Mouse (Mus musculus) cerebellum, adult (tissue): ENCODE data around the gene Ubtf.
"Not testable (repeated sequence)": the region's sequence is repeated elsewhere in the genome, so short reads cannot be mapped to it uniquely, and the experiment has no call there.

Experiments used
- ATAC-seq: cut with Nextera tagmentation; 2 replicates; pipeline ENCODE4 v1.9.2; 2017; ENCODE audit warnings: mild to moderate bottlenecking, moderate library complexity, mixed read lengths; ENCODE audit not compliant: insufficient number of reproducible peaks, low FRiP score, low TSS enrichment

The Ubtf gene

DNA sequence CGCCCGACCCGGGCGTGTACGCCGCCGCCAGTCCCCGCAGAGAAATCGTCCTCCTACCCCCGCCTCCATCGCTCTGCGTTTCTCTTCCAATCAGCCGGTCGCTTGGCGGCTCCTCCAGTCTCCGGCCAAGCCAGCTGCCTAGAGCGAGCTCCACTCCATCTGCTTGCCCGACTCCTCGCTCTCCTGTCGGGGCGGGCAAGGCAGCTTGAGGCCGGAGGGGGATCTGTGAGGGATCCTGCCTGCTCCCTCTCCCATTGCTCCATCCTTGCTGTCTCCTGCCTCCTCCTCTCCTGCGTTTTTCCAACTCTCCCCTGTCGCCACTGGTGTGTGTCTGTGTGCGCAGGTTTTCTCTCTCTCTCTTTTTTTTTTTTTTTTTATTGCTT, at the start of gene Ubtf:
Ubtf (minus strand) TSS at position 333 of the 383 bp plus-strand sequence.
- ATAC-seq: peak; percentile 63

DNA sequence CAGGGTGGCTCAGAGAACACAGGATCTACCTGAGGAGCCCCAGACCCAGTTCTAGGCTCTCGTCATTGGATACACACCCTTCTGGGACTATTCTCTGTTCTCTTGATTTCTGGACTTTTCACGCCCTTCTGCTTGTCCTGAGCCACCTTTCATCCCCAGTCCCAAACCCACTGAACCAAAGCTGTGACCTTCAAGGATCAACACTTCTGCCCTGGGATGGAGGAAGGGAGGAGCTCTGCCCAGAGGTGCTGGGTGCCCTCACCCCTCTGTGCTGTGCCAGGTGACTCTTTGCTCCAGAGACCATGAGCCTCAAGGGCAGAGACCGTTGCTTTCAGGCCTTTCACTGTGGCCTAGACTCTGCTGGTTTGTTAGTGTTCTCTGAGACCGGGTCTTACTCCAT, 49.7 kb upstream of the Ubtf start:
- no peak for ATAC-seq

DNA sequence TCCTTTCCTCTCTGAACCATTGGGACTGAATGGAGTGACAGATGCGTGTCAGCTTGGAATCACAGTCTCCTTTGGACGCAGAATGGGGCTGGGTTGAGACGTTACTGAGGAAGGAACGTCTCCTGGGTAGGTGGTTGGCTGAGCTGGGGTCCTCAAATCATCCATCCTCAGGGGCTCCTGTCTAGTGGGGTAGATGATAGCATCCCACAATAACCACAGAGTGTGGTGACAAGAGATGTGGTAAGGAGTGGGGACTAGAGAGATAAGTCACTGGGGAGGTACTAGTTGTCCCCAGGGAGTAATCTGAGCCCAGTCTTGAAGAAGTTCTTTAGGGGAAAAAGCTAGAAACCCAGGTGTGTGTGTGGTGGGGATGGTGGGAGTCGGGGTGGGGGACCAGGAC, 48.8 kb upstream of the Ubtf start:
- ATAC-seq: no peak

DNA sequence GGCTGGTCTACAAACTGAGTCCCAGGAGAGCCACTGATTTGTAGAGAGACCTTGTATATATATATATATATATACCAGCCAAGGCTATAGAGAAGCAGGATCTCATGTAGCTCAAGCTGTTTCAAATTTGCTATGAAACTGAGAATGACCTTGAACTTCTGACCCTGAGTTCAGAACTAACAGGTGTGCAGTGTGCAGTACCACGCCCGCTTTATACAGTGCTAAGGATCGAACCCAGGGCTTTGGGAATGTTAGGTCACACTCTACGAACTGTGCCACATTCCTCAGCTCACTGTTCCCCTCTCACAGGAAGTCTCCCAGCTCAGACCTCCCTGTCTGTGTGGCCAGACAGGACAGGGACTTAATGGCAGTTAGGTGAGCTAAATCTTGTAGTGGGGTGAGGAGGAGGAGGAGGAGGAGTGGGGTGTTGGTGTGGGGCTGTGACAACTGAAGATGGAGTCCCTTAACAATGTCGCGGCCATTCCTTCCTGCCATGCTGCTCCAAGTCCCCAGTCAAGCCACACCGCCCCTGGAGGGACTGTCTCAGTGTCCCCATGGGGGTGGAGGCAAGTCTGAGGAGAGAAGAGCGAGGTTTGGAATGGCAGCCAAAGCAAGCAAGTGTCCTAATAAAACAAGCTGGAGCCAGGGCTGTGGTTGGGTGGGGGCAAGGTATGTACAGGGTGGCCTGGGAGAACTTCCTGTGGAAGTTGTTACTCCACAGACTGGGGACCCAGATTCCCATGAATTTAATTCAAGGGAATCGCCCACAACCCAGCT, 48.1 kb upstream of the Ubtf start:
- no peak for ATAC-seq

DNA sequence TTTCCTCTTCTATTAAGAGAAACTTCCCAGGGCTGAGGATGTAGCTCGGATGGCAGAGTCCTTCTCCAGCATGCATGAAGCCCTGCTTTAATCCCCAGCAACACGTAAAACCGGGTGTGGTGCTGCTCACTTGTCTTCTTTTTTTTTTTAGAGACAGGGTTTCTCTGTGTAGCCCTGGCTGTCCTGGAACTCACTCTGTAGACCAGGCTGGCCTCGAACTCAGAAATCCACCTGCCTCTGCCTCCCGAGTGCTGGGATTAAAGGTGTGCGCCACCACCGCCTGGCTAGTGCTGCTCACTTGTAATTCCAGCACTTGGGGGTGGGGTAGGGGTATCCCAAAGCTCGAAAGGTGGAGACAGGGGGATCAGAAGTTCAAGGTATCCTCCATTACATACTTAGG, 46.6 kb upstream of the Ubtf start, which contains the start of gene Slc4a1:
Slc4a1 (minus strand) TSS at position 101 of the 400 bp plus-strand sequence.
- not testable (repeated sequence) for ATAC-seq

DNA sequence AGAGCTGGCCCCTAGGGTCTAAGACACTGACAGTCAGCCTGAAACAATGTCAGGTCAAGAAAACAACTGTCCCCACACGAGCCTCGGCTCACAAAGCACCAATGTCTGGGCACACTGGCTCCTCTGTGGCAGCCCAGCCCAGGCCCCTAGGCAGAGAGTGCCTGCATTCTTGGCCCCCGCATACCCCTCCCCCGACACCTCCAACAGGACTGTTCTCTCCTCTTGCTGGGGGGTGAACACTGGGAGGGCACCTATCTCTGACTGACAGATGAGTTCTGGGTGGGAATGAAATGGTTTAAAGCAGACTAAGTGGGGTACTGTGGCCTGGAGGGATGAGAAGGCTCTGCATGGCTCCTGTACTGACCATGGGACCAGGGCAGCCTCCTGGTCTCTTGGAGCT, 46.2 kb upstream of the Ubtf start:
- no peak for ATAC-seq

DNA sequence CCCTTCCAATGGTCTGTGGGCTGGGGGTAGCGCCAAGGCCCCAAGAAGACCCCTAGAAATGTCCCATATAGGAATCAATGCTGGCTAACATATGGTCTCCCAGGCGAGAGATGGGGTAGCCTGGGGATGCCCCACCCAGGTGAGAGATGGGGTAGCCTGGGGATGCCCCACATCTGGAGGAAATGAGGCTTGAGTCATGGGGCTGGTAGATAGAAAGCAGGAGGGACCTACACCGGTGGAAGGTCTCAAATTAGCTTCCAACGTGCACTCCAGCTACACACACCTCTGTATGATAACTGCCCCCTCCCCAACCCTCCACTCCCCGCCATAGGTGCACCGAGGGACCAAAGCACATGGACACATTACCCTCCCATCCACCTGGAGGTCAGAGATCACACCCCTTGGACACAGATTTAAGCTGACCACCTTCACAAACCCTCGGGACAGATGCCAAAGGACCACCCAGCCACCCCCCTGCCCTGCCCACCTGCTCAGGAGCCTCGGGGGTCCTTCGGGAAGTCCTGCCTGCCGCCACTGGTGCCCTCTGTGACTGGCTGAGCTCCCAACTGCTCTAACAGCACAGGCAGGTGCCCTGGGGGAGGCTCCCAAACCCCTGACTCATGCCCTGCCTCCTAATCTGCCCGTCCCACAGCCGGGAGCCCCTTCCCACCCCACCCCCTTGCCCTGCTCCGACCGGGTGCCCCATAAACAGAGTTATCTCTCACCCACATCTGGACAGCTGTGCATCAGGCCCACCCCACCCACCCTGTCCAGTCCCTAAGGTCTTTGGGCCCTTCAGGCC, 45.2 kb upstream of the Ubtf start:
- no peak for ATAC-seq

DNA sequence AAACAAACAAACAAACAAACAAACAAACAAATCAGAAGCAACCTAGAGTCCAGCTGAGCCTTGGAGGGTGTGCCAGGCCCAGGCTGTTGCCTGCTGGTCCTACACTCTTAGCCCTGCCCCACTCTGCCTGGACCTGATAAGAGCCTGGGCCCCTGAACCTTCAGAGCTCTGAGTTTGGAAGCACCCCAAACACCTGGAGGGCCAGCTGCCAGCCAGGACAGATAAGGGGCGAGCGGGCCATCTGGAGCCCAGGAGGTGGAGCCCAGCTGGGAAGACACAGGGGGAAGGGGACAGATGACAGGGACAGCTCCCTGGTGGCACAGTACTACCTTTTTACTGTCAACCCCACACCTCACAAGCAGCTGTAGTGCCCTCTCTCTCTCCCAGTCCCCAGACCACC, 44.1 kb upstream of the Ubtf start:
- no peak for ATAC-seq

DNA sequence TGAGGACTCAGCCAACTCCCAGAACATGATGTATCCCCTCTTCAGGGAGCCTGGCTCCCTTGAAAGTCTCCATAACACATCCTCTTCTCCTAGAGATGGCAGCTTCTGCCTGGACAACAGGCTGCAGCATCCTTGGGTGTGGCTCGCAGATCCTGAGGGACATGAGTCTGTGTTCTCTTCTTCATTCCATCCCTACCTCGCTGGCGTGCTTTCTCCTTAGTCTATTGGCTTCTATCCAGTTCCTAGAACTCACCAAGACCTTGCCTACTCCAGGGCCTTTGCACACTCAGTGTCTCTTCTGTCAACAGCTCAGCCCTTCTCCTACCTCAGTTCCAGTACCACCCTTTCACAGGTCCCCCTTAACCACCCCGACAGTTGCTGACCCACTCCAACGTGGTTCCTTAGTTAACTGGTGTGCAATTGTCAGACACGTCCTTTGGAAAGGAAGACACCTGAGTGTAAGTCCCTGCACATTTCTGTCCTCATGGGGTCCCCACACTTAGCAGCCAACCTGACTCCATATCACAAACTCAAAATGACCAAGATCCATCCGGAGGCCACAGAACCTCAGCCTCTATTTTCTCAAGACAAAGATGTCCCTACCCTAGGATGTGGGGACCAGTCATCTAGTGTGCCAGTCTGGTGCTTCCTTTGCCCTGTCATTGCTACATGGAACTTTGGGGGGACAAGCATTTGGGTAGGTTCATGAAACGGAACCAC, 42.4 kb upstream of the Ubtf start:
- ATAC-seq: no peak

DNA sequence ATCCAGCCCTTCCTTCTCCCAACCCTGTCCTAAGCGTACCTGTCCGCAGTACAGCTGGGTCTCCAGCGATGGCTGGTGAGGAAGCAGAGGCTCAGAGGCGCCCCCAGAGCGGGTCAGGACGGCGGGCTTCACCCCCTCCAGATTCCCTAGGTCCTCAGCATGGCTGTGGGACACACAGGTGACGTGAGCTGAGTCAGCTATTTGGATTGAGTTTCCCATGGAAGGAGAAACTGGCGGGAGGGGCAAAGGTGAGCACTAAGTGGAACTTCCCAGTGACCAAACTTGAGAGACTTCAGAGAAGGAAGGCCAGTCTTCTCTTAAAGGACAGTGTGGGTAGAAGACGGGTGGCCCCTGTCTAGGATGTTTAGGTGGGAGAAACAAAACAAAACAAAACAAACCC, 38.8 kb upstream of the Ubtf start:
- no peak for ATAC-seq

DNA sequence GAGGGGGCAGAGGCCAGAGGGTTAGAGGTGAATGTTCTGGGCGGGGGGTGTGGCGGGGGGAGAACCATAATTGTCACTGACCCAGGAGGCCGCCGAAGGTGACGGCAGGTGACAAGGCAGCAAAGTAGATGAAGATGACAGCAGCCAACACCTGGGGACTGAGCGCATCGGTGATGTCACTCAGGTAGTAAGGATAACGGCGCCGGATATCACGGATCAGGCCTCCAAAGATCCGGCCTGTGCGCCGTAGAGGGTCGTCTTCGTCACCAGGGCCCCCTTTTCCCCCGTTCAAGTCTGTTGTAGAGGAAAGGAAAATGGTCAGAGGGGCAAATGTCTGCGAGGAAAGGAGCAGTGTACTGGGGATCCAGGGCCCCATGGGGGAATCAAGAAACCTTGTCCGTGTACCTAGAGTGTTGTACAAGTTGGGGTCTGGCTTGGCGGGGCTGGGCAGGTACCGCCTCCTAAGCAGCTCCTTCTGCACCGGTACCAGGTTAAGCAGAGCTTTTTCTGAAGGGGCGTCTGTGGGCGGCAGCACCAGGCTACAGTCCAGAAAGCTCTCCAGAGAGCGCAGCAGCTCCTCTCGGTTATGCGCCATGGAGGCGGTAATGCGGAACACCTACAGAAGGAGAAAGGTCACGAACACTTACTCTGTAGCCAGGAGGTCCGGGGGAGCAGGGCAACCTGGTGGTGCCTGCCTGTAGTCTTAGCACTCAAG, 37.3 kb upstream of the Ubtf start:
- no peak for ATAC-seq

DNA sequence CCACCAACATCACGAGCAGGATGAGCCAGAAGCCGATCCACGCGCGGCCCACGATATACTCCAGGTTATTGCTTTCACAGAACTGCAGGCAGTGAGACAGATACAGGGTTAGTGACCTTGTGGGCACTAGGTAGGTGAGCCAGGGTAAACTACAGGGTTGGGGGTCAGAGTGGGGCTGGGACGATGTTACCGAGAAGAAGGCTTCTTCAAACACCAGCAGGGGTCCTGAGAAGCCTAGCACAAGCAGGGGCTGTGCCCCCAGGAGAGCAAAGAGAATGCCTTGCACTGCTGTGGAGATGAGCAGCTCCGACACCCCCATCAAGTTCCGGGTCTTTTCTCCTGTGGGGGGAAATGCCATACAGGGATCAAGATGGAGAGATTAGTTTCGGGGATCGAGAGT, 36.6 kb upstream of the Ubtf start:
- ATAC-seq: no peak

DNA sequence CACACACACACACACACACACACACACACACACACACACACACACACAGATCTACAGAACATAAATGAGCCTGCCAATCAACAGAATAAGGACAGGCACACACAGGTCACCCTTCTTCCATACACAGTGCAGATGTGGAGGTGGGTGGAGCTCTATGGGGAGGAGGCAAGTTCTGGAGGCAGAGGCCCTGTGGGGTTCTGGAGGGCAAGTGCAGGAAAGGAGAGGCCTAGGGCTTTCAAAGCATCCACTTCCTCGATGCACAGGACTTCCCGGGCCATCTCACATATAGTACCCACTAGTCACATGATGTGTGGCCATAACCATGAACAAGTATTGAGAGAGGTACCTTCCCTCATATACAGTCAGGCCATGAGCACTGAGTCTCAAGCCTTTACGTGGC, 36.0 kb upstream of the Ubtf start:
- ATAC-seq: no peak

DNA sequence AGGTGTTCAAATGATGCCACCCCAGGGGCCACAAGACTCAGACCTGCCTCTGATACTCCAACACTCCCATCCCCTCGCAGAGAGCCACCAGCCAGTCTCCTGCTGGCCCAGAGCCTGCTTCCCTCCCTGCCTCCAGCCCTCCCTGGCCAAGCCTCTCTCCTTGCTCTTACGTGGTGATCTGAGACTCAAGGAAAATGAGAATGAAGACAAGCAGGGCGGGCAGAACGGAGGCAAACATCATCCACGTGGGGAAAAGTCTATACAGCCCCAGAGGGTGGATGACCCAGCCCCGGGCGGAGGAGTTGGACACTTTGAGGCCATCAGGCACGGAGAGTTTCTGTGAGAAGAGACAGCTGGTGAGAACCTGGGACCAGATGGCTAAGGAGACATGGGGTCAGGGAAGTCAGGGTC, 33.5 kb upstream of the Ubtf start:
- ATAC-seq: peak; percentile 52; the same call in 1 of the 2 replicates

DNA sequence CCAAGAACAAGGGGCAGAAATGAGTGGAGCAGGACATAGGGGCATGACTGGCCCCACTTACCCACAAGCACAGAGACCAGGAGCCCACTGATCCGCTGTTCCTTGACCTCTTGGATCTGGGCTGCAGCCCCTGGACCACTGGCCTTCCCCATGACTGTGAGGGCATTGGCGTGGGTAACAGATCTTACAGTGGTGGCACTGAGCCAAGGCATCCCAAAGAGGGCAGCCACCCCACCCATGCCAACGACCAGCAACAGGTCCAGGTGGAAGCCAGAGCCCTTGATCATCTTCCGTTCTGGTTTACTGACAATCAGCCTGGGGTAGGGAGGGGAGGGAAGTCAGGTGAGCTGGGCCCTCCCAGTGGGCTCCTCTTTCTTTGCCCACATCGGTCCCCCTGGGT, 32.8 kb upstream of the Ubtf start:
- no peak for ATAC-seq

DNA sequence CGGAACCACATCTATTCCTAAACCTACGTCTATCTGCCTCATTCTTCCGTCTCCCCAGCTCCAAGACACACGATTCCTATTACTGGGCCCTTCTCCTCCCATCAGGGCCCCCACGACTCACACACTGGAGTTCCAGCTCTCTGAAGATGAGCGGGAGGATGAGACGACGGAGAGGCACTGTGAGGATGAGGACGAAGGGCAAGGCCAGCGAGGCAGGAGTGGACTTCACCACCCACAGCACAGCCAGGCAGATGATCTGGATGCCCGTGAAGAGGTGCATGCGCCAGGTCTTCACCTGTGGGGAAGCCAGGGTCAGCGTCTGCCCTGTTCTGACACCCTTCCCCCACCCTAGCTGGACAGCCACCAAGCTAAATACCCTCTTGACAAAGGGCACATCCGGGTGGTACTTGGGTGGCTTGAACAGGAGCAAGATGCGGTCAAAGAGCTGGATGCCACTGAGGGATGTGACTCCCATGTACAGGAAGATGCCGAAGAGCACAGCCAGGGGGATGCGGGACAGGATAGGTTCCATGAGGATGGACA, 31.5 kb upstream of the Ubtf start:
- ATAC-seq: no peak

DNA sequence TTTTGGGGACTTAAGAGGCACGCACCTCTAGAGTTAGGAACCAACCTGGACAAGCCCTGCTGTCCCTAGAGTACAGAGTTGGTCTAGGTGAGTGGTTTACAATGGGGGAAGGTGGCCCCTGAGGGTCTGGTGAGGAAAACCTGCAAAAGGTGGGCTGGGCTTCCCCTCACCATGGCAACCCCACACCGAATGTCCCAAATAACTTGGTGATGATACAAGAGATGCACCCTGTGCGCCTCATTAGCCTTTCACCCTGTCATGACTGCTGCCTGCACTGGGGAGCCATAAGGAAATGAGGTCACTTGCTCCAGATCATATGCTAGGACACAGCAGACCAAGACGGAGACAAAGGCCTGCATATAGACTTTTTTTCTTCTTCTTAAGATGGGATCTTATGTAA, 30.9 kb upstream of the Ubtf start:
- no peak for ATAC-seq

DNA sequence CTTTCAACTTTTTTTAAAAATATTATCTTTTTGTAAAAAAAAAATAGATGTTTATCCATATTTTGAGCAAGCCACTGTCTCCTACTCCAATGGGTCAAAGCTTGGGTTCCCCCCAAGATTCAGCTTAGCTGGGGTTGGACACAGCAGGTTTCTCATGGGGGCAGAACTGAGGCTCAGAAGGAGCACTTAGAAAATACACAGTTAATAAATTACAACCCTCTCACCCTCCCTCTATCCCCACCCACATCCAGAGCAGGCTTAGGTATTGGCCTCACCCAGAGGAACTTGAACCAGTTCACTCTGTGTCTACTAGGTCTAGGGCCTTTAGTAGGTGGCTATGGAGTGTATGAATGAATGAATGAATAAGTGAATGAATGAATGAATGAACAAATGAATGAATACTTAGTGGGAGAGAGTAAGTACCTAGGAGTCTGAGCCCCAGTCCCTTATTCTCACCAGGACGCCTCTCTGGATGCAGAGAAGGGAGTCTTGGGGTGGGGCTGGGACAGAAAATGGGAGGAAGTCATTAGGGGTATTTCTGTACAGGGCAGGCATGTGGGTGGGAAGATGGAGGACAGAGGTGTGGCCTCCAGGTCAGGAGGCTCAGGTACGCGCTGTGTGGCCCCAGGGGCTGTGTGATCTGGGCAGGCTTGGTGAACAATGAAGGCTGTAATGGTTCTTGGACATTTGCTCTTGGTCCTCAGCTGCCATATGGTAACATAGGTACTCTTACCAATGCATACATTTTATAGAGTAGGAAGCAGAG, 29.8 kb upstream of the Ubtf start:
- ATAC-seq: no peak

DNA sequence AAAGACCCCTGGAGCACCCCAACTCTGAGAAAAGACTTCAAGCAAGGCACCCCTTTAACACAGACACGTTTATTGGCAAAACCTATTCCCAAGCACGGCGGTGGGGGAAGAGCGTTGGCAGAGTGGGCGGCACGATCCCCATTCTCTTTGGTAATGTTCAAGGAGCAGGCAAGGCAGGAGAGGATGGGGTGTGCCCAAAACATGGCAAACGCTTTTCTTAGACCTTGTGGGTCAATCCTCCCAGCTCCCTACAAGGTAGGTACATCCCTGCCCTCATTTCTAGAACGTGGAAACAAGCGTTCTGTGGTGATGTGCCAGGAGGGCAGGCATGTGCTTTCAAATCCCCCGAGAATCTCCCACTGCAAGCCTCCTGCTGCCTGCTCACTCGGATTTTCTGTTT, 29.2 kb upstream of the Ubtf start:
- ATAC-seq: no peak
